Mouse (Mus musculus) liver, embryonic 15.5 days (tissue): ENCODE data around the gene Agrn. TPM values are rescaled to one million over a fixed set of nuclear protein-coding genes. Genes with fewer than 3 reads are reported as not detected.

Experiments
- ATAC-seq: fragments of 200-750 bp; cut with Nextera tagmentation; 2 replicates; pipeline ENCODE4 v1.8.0; 2017; ENCODE audit warnings: moderate number of reproducible peaks, mild to moderate bottlenecking, moderate library complexity; ENCODE audit not compliant: insufficient read depth
- H3K27ac ChIP-seq: fragments of 300-500 bp; sonication (generic); replicated peaks from 2 replicates; pipeline ENCODE4 v1.5.1; 2015; ENCODE audit warnings: mild to moderate bottlenecking, inconsistent platforms
- H3K27me3 ChIP-seq: fragments of 300-500 bp; sonication (generic); 2 replicates; pipeline ENCODE4 v1.6.1; 2015; ENCODE audit warnings: mild to moderate bottlenecking, inconsistent platforms
- H3K36me3 ChIP-seq: fragments of 300-500 bp; sonication (generic); replicated peaks from 2 replicates; pipeline ENCODE4 v1.6.1; 2015; ENCODE audit warnings: moderate library complexity, mild to moderate bottlenecking, inconsistent platforms
- H3K4me1 ChIP-seq: fragments of 300-500 bp; sonication (generic); replicated peaks from 2 replicates; pipeline ENCODE4 v1.6.1; 2015; ENCODE audit warnings: inconsistent platforms
- H3K4me2 ChIP-seq: fragments of 300-500 bp; sonication (generic); 2 replicates; pipeline ENCODE4 v1.6.1; 2015; ENCODE audit warnings: moderate library complexity, mild to moderate bottlenecking, inconsistent platforms
- H3K4me3 ChIP-seq: fragments of 300-500 bp; sonication (generic); replicated peaks from 2 replicates; pipeline ENCODE4 v1.5.1; 2015; ENCODE audit warnings: mild to moderate bottlenecking, inconsistent platforms
- H3K9ac ChIP-seq: fragments of 300-500 bp; sonication (generic); 2 replicates; pipeline ENCODE4 v1.6.1; 2015; ENCODE audit warnings: moderate library complexity, mild to moderate bottlenecking, inconsistent platforms
- H3K9me3 ChIP-seq: fragments of 300-500 bp; sonication (generic); replicated peaks from 2 replicates; pipeline ENCODE4 v1.6.1; 2016; ENCODE audit warnings: inconsistent platforms
- WGBS: fragments of 180-500 bp; shearing (Covaris S2); methylation state at CpG from one replicate; pipeline ENCODE4 v1.1.7; 2015; ENCODE audit warnings: mixed read lengths; ENCODE audit not compliant: insufficient replicate concordance; 5-methylcytosine and 5-hydroxymethylcytosine counted together
- polyA plus RNA-seq: library from polyadenylated mRNA; unstranded; fragments of >200 nt; fragmentation: Nextera tagmentation; extraction: Ambion mirVana; gene quantifications from 2 replicates; pipeline ENCODE4 v1.2.1, GENCODE M21; 2015

The Agrn gene
- polyA plus RNA-seq, 1 experiment from 2014 or later = 6.7 TPM

- peak within 1 kb of the TSS; percentile 52 for H3K4me2 ChIP-seq
- peaks cover 82% of the 10 kb centered on the region for H3K4me1 ChIP-seq
- H3K27me3 ChIP-seq = peaks cover 66% of the 10 kb centered on the region
- 37% methylated on average over 10 of the region's 10 CpGs for WGBS
- ATAC-seq = no peak
- H3K4me3 ChIP-seq = peak within 1 kb of the TSS; percentile 35
- H3K36me3 ChIP-seq = no peaks in the 10 kb centered on the region
- no peak within 1 kb of the TSS; the same call in 1 of the 2 replicates for H3K9ac ChIP-seq
- H3K9me3 ChIP-seq = no peaks in the 10 kb centered on the region
- H3K27ac ChIP-seq = peak within 1 kb of the TSS; percentile 57; the same call in 1 of the 2 replicates
These were observed 3.6 kb upstream of the Agrn start, which contains the start of gene Isg15 for GRCm38 (mm10) chr4:156200623-156201475. TSS of gene Isg15 (minus strand) at chr4:156200818.

- peaks cover 90% of the 10 kb centered on the region for H3K4me1 ChIP-seq
- no peaks in the 10 kb centered on the region for H3K9me3 ChIP-seq
- no peaks in the 10 kb centered on the region for H3K36me3 ChIP-seq
- H3K27ac ChIP-seq = peak overlapping the region; percentile 95
- peak; percentile 90 for ATAC-seq
- peak overlapping the region; percentile 69 for H3K9ac ChIP-seq
- WGBS = under 1% methylated on average over 26 of the region's 26 CpGs
- H3K4me3 ChIP-seq = peak overlapping the region; percentile 88
- peaks cover 65% of the 10 kb centered on the region for H3K27me3 ChIP-seq
- H3K4me2 ChIP-seq = peak overlapping the region; percentile 99
These were observed 529 bp upstream of the Agrn start for GRCm38 (mm10) chr4:156197829-156198205.

DNA sequence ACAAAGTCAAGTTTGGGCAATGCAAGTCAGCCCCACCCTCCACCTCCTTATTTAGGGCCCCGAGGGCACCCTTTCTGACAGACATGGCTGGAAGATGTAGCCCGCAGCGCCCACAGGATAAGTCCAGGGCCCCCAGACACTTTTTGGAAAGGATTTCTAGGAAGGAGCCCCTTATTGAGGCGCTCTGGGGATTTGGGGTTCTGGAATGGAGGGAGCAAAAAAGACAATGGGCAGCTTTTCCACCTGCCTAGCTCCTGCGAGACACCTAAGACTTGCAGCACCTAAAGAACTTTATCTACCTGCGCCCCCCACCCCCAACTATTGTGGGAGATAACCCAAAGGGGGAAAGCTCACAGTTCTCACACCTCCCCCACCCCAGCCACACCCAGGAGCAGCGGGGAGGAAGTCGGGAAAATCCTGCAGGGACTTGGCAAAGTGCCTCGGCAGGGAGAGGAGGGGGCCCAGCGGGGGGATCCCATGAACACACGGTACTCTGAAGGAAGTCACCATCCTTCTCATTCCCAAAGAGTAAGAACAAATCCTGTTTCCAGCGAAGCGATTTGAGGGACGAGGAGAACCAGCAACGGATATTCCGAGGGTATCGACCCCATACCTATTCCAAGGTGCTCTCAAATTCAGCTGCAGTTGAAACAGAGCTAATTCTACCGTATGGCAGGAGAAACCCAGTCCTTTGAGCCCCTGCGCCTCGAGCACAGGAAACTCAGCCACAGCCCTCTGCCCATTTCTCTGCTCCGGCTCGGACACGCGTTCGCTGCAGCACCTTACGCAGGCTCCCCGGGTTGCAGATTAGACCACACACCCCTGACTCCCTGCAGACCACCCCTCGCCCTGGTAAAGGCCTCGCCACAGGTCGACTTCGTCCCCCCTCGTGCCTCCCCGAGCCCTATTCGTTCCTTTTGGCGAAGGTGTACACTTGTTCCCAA is 1.1 kb downstream of the Agrn start:
- H3K27me3 ChIP-seq = peaks cover 58% of the 10 kb centered on the region
- 6% methylated on average over 35 of the region's 35 CpGs for WGBS
- no peak overlapping the region for H3K27ac ChIP-seq
- ATAC-seq = no peak
- H3K9me3 ChIP-seq = no peaks in the 10 kb centered on the region
- no peaks in the 10 kb centered on the region for H3K36me3 ChIP-seq
- peak overlapping the region; percentile 85 for H3K9ac ChIP-seq
- H3K4me1 ChIP-seq = peaks cover 88% of the 10 kb centered on the region
- peak overlapping the region; percentile 88 for H3K4me3 ChIP-seq
- peak overlapping the region; percentile 99 for H3K4me2 ChIP-seq

- H3K27ac ChIP-seq = no peak overlapping the region
- H3K27me3 ChIP-seq = peaks cover 51% of the 10 kb centered on the region
- WGBS = 53% methylated on average over 6 of the region's 6 CpGs
- H3K4me2 ChIP-seq = no peak overlapping the region
- ATAC-seq = no peak
- peaks cover 77% of the 10 kb centered on the region for H3K4me1 ChIP-seq
- H3K9me3 ChIP-seq = no peaks in the 10 kb centered on the region
- H3K36me3 ChIP-seq = no peaks in the 10 kb centered on the region; the same call in 1 of the 2 replicates
- no peak overlapping the region for H3K4me3 ChIP-seq
- no peak overlapping the region for H3K9ac ChIP-seq
These were observed 2.9 kb downstream of the Agrn start for GRCm38 (mm10) chr4:156194346-156194745.

DNA sequence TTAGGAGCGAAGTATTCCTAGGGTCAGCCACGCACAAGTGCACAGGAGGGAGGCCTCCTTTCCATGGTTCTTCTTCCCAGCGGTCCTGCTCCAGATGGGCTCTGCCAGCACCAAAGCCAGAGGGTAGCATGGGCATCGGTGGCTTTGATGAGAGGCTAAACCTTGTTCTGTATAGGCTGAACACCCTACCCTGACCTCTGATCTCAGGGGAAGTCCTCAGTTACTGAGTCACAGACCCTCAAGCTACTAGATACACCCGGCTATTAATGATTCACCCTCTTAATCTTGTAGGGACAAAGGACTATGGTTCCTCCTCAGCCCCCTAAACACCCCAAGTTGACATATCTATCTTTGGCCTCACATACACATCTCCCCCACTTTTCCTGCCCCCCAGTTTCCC is 3.4 kb downstream of the Agrn start:
- H3K27ac ChIP-seq = no peak overlapping the region
- whole genome bisulfite sequencing = 64% methylated on average over 5 of the region's 5 CpGs
- no peak overlapping the region for H3K9ac ChIP-seq
- peaks cover 79% of the 10 kb centered on the region for H3K4me1 ChIP-seq
- H3K36me3 ChIP-seq = no peaks in the 10 kb centered on the region; the same call in 1 of the 2 replicates
- no peak overlapping the region for H3K4me3 ChIP-seq
- H3K27me3 ChIP-seq = peaks cover 49% of the 10 kb centered on the region
- H3K4me2 ChIP-seq = no peak overlapping the region
- no peaks in the 10 kb centered on the region for H3K9me3 ChIP-seq
- no peak for ATAC-seq

- Histone ChIP-seq H3K9me3 (no peaks in the 10 kb centered on the region), H3K36me3 (no peaks in the 10 kb centered on the region; the same call in 1 of the 2 replicates), H3K27me3 (peaks cover 44% of the 10 kb centered on the region), H3K27ac (no peak overlapping the region), H3K4me2 (no peak overlapping the region), H3K4me1 (peaks cover 80% of the 10 kb centered on the region), H3K4me3 (no peak overlapping the region), H3K9ac (no peak overlapping the region)
- 56% methylated on average over 2 of the region's 2 CpGs for WGBS
- no peak for ATAC-seq
These were observed 4.1 kb downstream of the Agrn start for GRCm38 (mm10) chr4:156193200-156193590.

- H3K9me3 ChIP-seq = no peaks in the 10 kb centered on the region
- H3K36me3 ChIP-seq = no peaks in the 10 kb centered on the region; the same call in 1 of the 2 replicates
- no peak overlapping the region for H3K27ac ChIP-seq
- H3K4me3 ChIP-seq = no peak overlapping the region
- no peak overlapping the region for H3K4me2 ChIP-seq
- no peak for ATAC-seq
- H3K4me1 ChIP-seq = peaks cover 79% of the 10 kb centered on the region
- H3K27me3 ChIP-seq = peaks cover 44% of the 10 kb centered on the region
- WGBS = 48% methylated on average over 8 of the region's 8 CpGs
- peak overlapping the region; percentile 15; the same call in 1 of the 2 replicates for H3K9ac ChIP-seq
These were observed 4.7 kb downstream of the Agrn start for GRCm38 (mm10) chr4:156192421-156193199.

DNA sequence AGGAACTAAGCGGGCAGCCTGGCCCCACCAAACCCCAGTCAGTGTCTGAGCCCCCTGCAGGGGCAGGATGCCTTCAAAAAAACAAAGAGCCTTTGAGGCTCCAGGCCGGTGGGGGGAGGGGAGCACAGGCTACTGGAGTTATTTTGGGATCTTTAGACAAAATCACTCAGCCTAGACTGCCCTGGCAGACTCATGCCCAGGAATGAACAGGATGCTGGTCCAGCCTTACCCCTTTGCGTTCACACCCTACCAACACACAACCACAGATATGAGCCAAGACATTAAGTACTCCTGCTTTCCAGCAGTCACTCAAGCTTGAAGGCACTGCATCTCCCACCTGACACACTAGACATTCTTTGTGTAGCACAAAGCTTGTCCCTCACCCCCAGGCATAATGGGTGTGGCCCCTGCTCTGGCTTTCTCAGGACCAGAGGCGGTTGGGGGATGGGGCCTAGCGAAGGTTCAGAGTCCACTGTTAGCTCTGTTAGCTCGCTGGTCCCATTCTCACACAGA is 8.4 kb downstream of the Agrn start:
- H3K4me2 ChIP-seq = no peak overlapping the region
- ATAC-seq = no peak
- peaks cover 77% of the 10 kb centered on the region for H3K4me1 ChIP-seq

GRCm38 (mm10) chr4:156188162-156188810 is 9.0 kb downstream of the Agrn start:
- Histone ChIP-seq H3K4me1 (peaks cover 77% of the 10 kb centered on the region), H3K4me3 (no peak overlapping the region), H3K9ac (no peak overlapping the region), H3K9me3 (no peaks in the 10 kb centered on the region), H3K27ac (no peak overlapping the region; the same call in 1 of the 2 replicates), H3K36me3 (no peaks in the 10 kb centered on the region; the same call in 1 of the 2 replicates), H3K4me2 (no peak overlapping the region), H3K27me3 (peaks cover 16% of the 10 kb centered on the region)
- no peak for ATAC-seq
- WGBS = 58% methylated on average over 5 of the region's 5 CpGs

More for the DNA sequence above, 8.4 kb downstream of the Agrn start:
- 43% methylated on average over 6 of the region's 6 CpGs for WGBS
- peaks cover 21% of the 10 kb centered on the region for H3K27me3 ChIP-seq
- no peak overlapping the region; the same call in 1 of the 2 replicates for H3K27ac ChIP-seq
- no peaks in the 10 kb centered on the region; the same call in 1 of the 2 replicates for H3K36me3 ChIP-seq
- H3K9me3 ChIP-seq = no peaks in the 10 kb centered on the region
- H3K4me3 ChIP-seq = no peak overlapping the region
- no peak overlapping the region for H3K9ac ChIP-seq
